Mouse (Mus musculus): Measurements from ENCODE around the gene Plekhh1.

Gene Plekhh1

GRCm38 (mm10) chr12:79070736-79071333 is 41.9 kb downstream of the Plekhh1 start:
- in situ Hi-C loops (cut with MboI), result no loop called here

- in situ Hi-C loops (cut with MboI), result no loop called here
Observed at GRCm38 (mm10) chr12:79072576-79072975, 43.6 kb downstream of the Plekhh1 start.

GRCm38 (mm10) chr12:79073362-79073761 is 44.4 kb downstream of the Plekhh1 start:
- in situ Hi-C loops (cut with MboI), result no loop called here

GRCm38 (mm10) chr12:79089182-79089812 is 60.3 kb downstream of the Plekhh1 start, which contains the start of gene Pigh:
Pigh (minus strand) TSS chr12:79089651.
- in situ Hi-C loops (cut with MboI), result no loop called here

- in situ Hi-C loops (cut with MboI), result no loop called here
Observed at GRCm38 (mm10) chr12:79092569-79092968, 63.6 kb downstream of the Plekhh1 start.

GRCm38 (mm10) chr12:79097106-79097752 is 68.3 kb downstream of the Plekhh1 start:
- in situ Hi-C loops (cut with MboI), result loop anchor here (5.0 kb wide), 1 partner anchor 175 kb away; no protein-coding TSS in a partner anchor

GRCm38 (mm10) chr12:79103773-79104172 is 74.8 kb downstream of the Plekhh1 start:
- in situ Hi-C loops (cut with MboI), result loop anchor here (25.0 kb wide), 1 partner anchor 1041 kb away; no protein-coding TSS in a partner anchor

GRCm38 (mm10) chr12:79104544-79104943 is 75.6 kb downstream of the Plekhh1 start:
- in situ Hi-C loops (cut with MboI), result loop anchor here (25.0 kb wide), 1 partner anchor 1042 kb away; no protein-coding TSS in a partner anchor

GRCm38 (mm10) chr12:79105312-79105711 is 76.3 kb downstream of the Plekhh1 start:
- in situ Hi-C loops (cut with MboI), result loop anchor here (25.0 kb wide), 1 partner anchor 1043 kb away; no protein-coding TSS in a partner anchor

- in situ Hi-C loops (cut with MboI), result loop anchor here (25.0 kb wide), 1 partner anchor 1057 kb away; no protein-coding TSS in a partner anchor
Observed at GRCm38 (mm10) chr12:79118991-79119390, 90.0 kb downstream of the Plekhh1 start.

- in situ Hi-C loops (cut with MboI), result loop anchor here (25.0 kb wide), 1 partner anchor 1061 kb away; no protein-coding TSS in a partner anchor
Observed at GRCm38 (mm10) chr12:79122820-79123219, 93.9 kb downstream of the Plekhh1 start.

GRCm38 (mm10) chr12:79130299-79131177 is 101.6 kb downstream of the Plekhh1 start, which contains the start of gene Arg2:
Arg2 (plus strand) TSS chr12:79130777.
- in situ Hi-C loops (cut with MboI), result no loop called here

Measured in mature B cell (primary cell).